Mouse (Mus musculus) brain, embryonic 14.5 days (tissue): ENCODE results near the gene Klhdc8a. TPM values are rescaled to one million over a fixed set of nuclear protein-coding genes. Genes with fewer than 3 reads are reported as not detected.

Experiments used
- DNase-seq: peaks from one replicate; pipeline ENCODE4 v3.0.0-alpha.2; 2011; ENCODE audit warnings: low read depth
- CTCF ChIP-seq: fragments of 200-500 bp; IDR thresholded peaks from 2 replicates; pipeline ENCODE4 v1.5.1; 2012; ENCODE audit warnings: inconsistent platforms, mild to moderate bottlenecking, moderate library complexity, borderline replicate concordance; ENCODE audit not compliant: insufficient read depth, insufficient read length; ENCODE audit errors: extremely low read depth
- POLR2A ChIP-seq: fragments of 200-500 bp; IDR thresholded peaks from 2 replicates; pipeline ENCODE4 v1.6.1; 2012; ENCODE audit warnings: mild to moderate bottlenecking, inconsistent platforms, borderline replicate concordance; ENCODE audit not compliant: poor library complexity, insufficient read depth, insufficient read length, severe bottlenecking; ENCODE audit errors: extremely low read depth
- polyA plus RNA-seq: library from polyadenylated mRNA; depleted of rRNA; stranded (reverse); fragments of >200 nt; gene quantifications from 2 replicates; pipeline ENCODE4 v1.2.3, GENCODE M21; 2012

Gene Klhdc8a
- polyA plus RNA-seq, 1 experiment = 8.1 TPM

DNA sequence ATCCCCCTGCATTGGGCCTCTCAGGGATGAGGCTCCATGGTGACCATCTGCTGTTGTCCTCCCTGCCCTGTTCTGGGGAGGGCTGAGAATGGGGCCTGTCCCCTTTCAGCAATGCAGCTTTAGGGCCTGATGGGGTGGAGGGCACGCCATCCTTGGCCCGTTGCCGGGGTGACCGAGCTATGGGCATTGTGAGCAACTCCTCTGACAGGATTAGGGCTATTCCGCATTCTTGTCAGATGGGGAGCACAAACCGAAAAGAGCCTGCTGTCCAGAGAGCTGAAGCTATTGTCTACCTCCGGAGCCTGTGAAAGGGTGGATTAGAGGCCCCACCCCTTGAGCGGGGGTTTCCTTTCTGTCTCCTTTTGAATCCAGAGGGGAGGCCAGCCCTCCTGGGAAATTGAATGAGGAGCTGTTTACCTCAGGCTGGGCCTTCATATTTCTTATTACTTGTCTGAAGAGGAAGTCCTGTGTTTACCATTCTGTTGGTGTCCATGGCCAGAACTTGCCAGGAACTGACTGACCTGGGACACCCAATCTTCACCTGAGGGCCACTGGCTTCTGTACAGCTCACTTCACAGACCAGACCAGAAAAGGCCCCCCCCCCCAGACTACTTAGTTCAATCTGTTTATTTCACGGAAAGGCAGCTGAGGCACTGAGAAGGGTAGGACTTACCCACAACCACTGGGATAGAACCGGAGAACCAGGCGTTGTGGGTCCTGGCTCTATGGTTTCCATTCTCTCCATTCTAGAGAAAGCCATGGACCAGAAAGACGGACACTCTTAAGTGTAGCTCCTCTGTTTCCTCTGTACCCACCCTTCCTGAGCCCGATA lies 24.5 kb downstream of the Klhdc8a start:
- TF ChIP-seq POLR2A (no peak), CTCF (peak; percentile 12; the same call in 1 of the 2 replicates)
- peak; percentile 97 for DNase-seq

DNA sequence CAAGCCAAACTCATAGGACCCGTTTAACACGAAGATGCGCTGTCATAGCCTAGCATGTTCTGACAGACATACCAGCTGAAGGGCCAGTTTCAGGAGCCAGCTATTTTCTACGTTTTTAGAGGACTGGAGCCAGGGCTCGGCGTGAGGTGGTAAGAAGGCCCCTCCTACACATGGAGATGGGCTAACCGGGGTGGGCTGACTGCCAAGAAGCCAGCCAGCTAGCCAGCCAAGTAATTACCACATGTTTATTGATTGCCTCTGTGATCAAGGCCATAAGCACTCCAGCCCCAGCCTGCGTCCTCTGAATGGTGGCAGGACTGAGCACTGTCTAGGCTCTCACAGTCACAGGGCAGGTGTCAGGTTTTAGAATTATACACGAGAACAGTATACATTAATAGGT lies 28.4 kb downstream of the Klhdc8a start:
- DNase-seq = peak; percentile 96
- TF ChIP-seq CTCF (no peak), POLR2A (no peak)

DNA sequence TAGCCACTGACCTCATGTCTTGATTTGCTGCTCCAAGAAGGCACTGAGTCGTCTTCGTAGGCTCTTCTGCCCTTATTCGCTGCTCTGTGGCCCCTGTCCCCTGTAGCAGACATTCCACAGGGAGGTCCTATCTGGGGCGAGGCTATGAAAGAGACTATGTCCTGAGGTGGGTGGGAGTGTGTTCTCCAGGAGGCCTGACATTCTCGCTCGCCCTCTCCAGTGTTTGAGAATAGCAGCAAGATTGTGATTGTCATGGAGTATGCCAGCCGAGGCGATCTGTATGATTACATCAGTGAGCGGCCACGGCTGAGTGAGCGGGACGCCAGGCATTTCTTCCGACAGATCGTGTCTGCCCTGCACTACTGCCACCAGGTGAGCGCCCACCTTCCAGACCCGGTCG lies 29.1 kb downstream of the Klhdc8a start:
- no peak for TF ChIP-seq CTCF
- TF ChIP-seq POLR2A = no peak
- no peak for DNase-seq

DNA sequence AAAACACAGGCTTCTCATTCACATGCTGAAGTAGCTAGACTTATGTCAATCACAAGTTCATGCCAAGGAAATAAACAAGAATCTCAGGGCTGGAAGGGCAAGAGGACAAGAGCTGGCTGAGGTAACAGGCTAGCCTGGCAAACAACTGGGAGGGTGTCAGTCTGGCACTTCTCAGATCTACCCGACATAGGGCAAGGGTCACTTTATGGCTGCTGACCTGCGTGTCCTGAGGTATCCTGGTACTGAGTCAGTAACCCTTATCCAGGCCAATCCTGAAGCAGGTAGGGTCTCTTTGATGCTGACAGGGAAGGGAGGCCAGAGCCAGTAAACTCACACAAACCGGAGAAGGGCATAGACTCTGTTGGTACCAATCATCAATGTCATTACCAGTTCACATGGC lies 30.1 kb downstream of the Klhdc8a start:
- no peak for TF ChIP-seq POLR2A
- no peak for TF ChIP-seq CTCF
- no peak for DNase-seq

DNA sequence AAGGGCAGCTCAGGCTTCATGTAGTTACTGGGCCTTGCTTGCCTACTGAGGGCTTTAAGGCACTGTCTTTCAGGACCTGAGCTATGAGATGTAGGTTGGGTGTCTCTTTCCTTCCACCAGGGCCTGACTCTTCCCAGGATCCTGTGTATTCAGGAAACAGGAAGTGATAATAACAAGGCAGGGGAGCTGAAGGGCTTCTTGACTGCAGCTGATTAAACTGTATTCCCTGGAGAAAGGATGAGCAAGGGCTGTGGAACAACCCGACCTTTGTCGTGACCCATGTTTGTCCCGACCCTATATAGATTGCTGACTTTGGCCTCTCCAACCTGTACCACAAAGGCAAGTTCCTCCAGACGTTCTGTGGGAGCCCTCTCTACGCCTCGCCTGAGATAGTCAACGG lies 31.2 kb downstream of the Klhdc8a start:
- DNase-seq = no peak
- TF ChIP-seq POLR2A = no peak
- TF ChIP-seq CTCF = no peak

DNA sequence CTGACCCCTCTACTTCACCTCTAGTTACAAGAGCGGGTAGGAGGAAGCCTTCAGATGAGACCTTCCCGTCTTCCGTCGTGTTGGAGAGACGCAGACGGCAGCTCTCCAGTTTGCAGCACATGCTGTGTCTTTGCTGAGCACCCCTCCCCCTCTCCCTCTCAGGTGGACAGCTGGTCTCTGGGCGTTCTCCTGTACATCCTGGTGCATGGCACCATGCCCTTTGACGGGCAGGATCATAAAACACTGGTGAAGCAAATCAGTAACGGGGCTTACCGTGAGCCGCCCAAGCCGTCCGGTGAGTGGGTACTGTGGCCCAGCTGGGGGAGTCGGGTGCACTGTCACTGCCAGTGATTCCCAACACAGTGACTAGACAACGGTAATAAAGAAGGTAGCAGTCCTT lies 32.0 kb downstream of the Klhdc8a start:
- DNase-seq = peak; percentile 35
- TF ChIP-seq POLR2A (no peak), CTCF (no peak)

DNA sequence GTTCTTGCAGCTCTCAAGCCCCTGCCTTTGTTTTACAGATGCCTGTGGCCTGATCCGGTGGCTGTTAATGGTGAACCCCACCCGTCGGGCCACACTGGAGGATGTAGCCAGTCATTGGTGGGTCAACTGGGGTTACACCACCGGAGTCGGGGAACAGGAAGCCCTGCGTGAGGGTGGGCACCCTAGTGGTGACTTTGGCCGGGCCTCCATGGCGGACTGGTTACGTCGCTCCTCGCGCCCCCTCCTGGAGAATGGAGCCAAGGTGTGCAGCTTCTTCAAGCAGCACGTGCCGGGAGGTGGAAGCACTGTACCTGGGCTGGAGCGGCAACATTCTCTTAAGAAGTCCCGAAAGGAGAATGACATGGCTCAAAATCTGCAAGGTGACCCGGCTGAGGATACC lies 32.9 kb downstream of the Klhdc8a start:
- TF ChIP-seq POLR2A (no peak), CTCF (no peak)
- no peak for DNase-seq

DNA sequence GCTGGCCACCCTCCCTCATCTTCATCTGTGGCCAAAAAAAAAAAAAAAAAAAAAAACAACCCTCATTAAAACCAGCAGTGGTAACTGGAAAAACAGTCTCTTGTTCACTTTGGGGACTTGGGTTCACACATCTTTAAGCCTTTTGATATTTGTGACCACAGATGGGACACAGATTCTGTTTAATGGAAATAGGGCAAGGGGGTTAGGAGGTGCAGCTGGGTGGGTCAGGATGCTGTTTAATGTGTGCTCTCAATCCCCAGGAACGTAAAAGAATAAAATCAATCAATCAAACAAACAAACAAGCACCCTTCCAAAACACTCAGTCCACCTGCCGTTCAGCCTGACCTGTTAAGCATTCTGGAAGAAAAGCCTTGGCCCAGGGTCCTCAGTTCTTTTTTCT lies 34.8 kb downstream of the Klhdc8a start:
- peak; percentile 64 for DNase-seq
- TF ChIP-seq POLR2A (no peak), CTCF (no peak)

DNA sequence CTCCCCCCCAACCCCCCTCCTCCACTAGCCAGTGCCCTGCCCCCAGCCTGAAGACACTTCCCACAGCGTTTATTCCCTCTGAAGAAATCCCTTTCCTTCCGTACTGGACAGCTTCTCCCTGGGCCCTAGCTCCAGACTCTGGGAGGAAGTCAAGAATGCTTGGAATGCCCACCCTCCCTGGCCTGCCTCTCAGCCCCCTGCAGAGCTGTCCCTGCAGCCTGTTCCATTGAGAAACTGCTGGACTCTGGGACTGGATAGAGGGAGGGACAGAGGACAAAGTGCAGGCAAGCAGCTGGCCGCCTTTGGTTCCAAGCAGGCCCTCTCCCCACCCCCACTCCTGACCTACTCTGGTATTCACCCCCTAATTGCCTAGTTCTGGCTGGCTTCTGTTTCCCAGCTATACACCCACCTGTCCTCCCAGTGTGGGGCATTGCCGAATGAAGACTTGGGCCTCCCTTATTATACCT lies 35.3 kb downstream of the Klhdc8a start:
- no peak for TF ChIP-seq CTCF
- no peak for TF ChIP-seq POLR2A
- DNase-seq = peak; percentile 85

DNA sequence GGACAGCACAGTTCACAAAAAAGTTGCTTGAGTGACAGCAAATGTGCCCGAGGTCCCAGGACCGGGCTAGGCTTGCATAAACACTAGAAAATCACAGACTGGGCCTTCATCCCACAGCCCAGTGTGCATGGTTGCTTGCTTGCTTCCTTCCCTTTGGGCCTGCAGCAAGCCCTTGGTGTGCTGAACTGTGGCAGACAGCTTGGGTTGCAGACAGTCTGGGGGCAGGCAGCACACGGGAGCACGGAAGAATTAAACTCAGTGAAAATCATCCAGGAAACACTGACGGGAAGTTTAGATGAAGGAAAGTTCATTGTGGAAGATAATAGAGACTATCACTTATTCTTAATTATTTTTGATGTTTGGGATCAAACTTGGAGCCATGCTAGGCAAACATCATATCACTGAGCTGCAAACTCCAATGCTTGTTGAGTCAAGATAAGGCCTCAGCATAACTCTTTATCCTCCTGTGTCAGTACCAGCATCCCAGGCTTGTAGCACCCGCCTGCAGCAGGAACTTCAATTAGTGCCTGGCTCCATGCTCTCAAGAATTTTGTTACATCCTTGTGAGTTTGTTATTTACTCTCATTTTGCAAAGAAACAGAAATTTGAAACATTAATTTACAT lies 35.9 kb downstream of the Klhdc8a start:
- TF ChIP-seq CTCF (no peak), POLR2A (no peak)
- no peak for DNase-seq

DNA sequence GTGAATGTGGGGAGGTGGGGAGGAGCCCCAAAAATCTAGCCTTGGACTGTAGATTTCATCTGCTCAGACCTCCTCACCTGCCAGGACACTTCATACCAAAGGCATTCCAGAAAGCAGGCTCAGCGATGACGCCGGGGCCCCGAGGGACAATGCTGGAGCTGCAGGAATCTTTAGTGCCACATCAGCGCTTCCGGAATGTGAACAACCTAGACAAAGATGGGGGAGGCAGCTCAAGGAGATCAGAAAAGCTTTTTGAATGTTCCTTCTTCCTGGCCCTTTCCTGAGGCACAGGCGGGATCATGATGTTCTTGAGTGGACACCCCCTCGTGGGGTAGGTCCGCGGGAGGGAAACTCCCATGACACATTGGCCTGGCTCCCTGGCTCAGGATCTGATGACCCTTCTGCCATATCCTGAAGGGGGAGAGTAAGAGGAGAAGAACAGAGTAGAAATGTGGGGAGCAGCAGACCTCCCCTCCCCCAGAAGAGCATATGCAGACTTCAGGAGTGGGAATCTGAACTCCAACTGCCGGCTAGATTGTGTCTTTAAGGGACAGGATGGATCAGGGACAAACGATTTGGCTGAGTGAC lies 37.0 kb downstream of the Klhdc8a start:
- no peak for TF ChIP-seq CTCF
- no peak for TF ChIP-seq POLR2A
- peak; percentile 52 for DNase-seq
